Mouse (Mus musculus): ENCODE results near the gene Hhat.

The Hhat gene

DNA sequence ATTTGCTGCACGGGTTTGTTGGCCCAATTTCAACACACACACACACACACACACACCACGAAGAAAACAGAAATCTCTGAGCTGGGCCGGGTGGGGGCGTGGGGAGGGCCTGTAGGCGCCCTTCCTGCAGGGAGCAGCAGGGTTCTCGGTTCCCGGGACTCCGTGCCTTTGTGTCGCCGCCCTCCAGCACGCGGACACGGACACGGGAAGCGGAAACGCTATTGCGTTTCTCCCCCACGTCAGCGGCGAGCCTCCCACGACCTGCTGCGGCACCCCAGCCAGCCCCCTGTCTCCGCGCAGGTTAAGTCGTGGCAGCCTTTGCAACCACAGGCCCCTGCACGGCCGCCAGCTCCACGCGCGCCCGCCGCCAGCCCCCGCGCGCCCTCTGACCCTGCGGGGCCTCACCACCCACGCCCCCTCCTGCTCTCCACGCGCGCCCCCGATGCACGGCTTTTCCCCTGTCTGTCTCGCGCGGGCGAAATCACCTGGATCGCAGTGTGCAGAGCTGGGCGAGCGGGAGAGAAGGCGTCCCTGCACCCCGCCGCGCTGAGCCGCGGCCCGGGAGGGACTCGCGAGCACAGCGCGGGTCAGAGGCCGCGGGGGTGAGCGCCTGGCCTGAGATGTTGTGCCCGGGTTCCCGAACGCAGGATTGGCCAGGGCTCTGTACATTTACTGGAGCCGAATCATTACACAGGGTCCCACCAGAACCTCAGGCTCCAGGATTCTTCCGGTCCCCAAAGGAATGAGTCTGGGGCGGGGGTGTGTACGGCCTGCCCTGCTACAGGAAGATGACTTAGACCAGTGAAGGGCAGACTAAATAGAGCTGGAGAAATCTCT lies at the start of gene Hhat:
Gene Hhat (minus strand): TSS at position 729 of the 837 bp plus-strand sequence.
- DNase-seq, result peak; percentile 70

GRCm38 (mm10) chr1:192818334-192818733 lies 47.3 kb upstream of the Hhat start:
- DNase-seq, result no peak

GRCm38 (mm10) chr1:192815789-192816188 lies 44.8 kb upstream of the Hhat start:
- no peak for DNase-seq

DNA sequence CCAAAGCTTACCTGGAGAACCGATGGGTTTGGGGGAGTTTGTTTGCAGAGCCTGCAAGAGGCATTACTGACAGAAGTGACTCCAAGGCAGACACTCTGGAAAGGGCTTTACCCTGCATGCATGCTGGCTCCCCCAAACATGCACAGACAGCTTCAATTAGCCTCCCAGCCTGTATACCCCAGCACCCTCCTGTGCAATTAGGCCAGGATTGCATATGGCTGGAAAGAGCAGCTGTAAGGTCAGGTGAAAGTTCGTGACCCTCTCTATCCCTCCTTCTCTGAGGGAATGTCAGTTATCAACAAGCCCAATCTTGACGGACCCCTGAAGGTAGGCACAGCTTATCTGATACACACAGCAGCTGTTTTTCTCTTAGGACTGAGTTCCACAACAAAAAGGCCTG lies 43.7 kb upstream of the Hhat start:
- no peak for DNase-seq

DNA sequence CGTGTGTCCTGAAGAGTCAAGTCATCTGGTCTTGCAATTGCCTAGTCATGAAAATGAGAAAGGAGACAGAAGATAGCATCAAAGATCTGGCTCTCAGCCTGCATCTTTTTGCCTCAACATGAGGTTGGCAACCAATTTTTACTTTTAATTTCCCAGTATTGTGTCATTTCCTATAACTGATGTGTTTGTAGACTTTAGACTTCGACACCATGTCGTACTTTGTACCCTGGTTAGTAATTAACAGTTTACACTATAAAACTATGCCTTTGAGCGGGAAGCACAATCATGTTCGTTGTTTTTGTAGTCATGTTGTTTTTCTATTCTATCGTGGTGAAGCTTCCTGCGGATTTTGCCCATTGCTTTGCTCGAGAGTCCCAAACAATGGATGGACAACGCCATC lies 41.7 kb upstream of the Hhat start:
- DNase-seq, result no peak

DNA sequence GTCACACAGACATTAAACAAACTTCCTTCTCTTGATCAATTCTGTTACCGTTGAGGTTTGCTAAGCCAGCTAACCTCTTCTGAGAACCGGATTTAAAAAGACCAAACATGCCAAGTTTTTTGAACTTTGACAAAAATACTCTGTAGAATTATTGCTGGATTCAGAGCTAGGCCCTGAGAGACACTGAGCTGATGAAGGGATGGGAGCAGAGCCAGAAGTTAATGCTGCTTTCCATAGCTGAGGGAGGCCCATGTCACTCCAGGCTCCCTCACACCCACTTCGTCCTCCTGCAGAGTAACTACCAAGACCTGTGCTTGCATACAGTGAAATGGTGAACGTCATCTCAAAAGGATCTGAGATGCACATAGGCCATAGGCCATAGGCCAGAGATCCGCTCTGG lies 41.3 kb upstream of the Hhat start:
- DNase-seq, result no peak

DNA sequence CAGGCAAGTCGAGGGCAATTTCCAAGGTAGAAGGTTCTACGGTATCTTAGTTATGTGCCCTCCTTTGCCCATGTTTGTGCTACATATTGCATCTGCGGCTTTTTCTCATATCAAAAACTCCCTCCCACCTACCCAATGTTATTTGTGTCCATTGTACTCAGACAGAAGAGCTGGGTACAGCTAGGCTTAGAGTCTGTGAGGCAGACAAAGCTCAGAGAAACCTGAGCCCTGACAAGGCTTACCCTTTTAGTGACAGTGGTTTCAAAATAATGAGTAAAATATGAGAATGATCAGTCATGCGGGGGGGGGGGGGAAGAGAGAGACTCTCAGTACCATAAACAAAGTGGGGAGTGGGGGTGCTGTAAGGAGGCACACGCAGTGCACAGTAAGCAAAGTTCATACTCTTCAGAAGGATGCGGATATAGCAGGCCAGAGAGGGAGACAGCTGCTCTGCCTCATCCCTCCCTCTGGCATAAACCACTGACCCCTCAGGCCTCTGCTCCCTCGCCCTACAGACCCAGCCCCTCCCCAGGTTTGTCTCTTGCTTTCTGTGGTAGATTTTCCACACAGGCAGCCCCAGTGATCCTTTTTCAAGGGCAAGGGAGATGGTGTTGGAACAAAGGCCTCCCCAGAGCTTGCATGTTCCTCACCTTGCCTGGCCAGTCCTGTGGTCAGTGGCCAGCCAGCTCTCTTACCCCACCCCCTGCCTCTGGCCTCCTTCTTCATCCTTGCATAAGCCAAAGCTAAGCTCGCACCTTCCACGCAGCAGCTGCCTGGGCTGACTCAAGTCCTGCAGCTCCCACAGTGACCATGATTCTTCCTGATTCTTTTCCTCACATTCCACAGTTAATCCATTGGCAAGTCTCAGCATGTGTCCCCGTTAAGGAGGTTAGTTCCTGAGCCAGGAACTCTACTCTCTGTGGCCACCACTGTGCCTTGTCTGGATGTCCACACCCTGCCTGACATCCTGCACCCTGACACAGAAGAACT lies 35.4 kb upstream of the Hhat start:
- no peak for DNase-seq

DNA sequence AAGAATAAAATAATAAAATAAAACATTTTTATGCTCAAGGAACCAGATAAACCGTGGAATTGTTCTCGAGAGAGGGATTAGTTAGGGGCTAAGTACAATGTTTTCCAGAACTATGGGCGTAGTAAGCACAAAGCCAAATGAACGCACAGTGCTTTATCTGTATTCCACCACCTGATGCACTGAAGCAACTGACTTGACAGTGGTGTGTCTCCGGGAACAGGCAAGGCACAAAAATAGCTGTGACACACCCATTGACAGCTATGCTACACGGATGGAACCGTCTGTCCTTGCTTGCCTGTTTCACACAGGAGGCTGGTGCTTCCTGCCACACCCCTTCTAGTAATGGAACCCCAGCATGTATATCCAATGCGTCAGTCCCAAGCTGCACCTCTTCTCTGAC lies 29.3 kb upstream of the Hhat start:
- no peak for DNase-seq

DNA sequence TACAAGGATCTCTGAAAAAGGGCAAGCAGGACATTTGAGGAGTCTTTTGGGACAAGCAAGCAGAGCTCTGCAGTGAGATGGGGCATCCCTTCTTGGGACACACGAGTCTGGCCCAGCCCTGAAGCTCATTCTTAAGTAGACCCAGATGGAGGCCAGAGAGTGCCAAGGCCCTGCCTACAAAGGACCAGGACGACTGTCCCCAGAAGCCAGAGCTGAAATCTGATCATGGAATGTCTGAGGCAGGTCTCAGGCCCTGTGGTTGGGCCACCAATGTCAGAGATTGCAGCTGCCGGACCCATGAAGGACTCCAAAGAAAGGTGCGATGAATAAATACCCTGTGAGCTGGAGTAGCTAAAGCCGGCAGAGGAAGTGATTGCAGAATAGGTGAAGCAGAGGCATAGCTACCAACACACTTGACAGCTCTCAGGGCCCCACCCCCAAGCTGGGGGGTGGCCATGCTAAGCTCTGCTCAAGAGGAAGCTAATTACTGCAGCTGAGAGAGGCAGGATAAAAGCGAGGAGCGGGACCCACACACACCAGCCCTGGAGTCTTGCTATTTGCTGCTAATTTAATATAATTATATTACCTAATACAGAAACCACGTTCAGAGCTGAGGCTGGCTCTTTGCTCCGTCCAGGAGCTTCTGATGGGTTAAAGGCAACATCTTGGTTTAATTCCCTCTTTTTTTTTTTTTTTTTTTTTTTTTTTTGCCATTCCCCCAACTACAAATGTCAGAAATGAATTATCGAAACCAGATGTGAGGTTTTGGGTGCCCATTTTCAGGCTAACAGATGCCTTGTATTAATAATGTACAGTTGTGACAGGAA lies 28.4 kb upstream of the Hhat start:
- DNase-seq, result no peak

GRCm38 (mm10) chr1:192798212-192799164 lies 27.5 kb upstream of the Hhat start:
- DNase-seq, result no peak

- no peak for DNase-seq
Observed at GRCm38 (mm10) chr1:192797011-192797274, 25.9 kb upstream of the Hhat start.

- no peak for DNase-seq
Observed at GRCm38 (mm10) chr1:192796201-192797010, 25.4 kb upstream of the Hhat start.

DNA sequence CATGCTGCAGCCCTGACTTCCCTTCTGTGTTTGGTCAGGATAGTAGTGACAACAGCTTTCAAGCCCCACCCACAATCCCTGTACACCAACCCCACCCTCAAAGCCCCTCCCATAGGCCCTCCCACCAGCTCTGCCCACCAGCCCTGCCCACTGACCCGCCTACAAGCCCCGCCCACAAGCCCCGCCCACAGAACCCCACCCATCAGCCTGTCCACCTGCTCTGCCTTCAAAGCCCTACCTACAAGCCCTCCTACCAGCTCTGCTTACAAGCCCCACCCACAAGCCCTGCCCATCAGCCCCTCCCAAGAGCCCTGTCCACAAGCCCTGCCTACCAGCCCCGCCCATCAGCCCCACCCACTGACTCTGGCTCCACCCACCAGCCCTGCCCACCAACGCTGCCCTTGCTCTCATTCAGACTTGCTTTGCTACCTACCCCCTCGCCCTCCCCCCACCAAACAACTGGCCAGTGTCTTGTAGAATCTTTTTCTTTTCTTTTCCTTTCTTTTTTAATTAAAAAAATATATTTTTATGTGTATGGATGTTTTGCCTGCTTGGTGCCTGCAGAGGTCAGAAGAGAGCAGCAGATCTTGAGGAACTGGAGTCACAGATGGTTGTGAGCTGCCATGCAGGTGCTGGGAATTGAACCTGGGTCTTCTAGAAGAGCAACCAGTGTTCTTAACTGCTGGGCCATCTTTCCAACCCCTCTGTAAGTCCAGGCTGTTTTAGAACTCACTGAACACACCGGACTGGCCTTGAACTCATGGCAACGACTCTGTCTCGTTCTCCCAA lies 24.1 kb upstream of the Hhat start:
- no peak for DNase-seq

DNA sequence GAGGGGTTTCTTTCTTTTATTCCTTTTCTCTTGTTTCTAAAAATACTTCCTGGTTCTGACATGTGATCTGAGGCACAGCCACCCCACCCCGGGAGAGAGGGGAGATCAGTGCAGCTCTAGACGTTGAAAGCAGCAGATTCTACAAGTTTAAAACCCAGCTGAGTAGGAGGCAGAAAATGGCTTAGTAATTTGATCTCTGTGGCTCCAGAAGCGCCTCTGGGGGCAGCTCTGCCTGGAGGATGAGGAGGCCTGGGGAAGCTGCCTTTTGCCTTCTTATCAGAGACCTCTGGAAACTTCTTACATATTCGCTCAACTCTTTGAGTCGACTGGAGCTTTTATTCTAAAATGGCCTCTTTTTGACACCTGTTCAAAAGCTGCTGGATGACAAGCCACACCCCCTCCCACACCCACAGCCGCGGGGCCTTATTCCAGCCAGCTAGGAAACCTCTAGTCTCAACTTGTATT lies 20.9 kb upstream of the Hhat start:
- DNase-seq, result no peak

DNA sequence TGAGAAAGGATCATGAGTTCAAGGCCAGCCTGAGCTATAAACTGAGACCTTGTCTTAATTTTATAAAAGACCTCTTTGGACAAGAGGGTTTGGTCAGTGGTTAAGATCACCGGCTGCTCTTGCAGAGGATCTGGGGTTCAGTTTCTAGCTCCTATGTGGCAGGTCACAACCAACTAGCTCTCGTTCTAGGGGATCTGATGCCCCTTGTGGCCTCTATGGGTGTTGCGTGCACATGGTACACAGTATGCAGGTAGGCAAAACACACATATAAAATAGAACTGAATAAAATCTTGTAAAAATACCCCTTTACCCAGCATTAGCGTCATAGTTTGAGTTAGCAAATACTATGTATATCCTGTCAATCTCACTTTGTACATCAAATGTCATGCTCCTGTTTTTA lies 19.4 kb upstream of the Hhat start:
- DNase-seq, result no peak

- DNase-seq, result no peak
Observed at GRCm38 (mm10) chr1:192789828-192790227, 18.8 kb upstream of the Hhat start.

DNA sequence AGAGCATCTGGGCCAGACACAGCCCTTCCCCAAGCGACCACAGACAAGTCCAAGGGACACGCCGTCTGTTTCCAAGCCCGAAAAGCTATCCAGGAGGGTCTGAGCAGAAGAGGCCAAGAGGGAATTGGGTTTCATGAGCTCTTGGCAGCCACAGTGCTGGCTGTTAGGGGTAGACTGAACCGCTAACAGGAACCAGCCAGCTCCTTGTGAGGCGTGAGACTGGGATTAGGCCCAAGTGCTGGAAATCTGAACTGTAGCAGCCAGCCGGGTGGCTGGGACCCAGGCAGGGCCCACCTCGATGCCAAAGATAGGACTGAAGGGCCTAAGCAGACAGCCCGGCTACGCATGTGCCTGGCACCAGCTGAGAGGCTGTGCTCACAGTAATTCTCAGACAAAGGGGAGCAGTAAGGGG lies 18.1 kb upstream of the Hhat start:
- DNase-seq, result no peak

DNA sequence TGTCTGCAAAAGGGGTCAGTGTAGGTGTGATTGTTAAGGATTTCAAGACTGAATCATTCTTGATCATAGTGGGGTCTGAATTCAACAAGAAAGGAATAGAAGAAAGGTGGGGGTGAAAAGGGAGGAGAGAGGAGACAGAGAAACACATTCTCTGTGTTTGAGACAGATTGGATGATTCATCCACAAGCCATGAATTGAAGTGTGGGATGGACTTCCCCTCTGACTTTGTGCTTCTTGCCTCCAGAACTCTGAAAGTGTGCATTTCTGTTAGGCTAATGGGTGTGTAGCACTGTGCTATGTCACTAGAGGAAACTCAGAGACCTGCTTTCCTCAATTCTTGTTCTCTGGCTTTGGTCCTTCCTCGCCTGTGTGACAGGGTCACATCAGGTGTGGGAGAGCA lies 15.2 kb upstream of the Hhat start:
- DNase-seq, result no peak

- DNase-seq, result no peak
Observed at GRCm38 (mm10) chr1:192785046-192785961, 14.3 kb upstream of the Hhat start.

All from kidney, adult 18-20 months (tissue).